Mouse (Mus musculus) frontal cortex, adult 2 months (tissue): ENCODE data around the gene Clpx. TPM values are rescaled to one million over a fixed set of nuclear protein-coding genes. Genes with fewer than 3 reads are reported as not detected.
A peak's percentile ranks its signal among the peaks of the same experiment; 100 is the strongest.

Source experiments
- DNase-seq, 2 experiments: peaks; one replicate each; pipeline ENCODE4 v3.0.0; 2022; ENCODE audit warnings: low spot score in 1 of 2; ENCODE audit errors: extremely low spot score in 1 of 2
- polyA plus RNA-seq: library from polyadenylated mRNA; depleted of rRNA; stranded (reverse); fragments of >200 nt; gene quantifications from 2 replicates; pipeline ENCODE4 v1.2.3, GENCODE M21; 2012

Clpx gene
- polyA plus RNA-seq, 1 experiment, result 22.2 TPM

- peak; percentile 13 to 31 for DNase-seq
Observed at GRCm38 (mm10) chr9:65345439-65345838, 51.4 kb downstream of the Clpx start.

- peak; percentile 95 to 99 for DNase-seq
Observed at GRCm38 (mm10) chr9:65345854-65346475, 51.9 kb downstream of the Clpx start, which contains the start of gene Pdcd7. TSS of gene Pdcd7 (plus strand) at chr9:65346104.

GRCm38 (mm10) chr9:65346476-65347111 lies 52.5 kb downstream of the Clpx start:
- DNase-seq, result peak in 1 of 2 experiments; percentile 27

GRCm38 (mm10) chr9:65347112-65347850 lies 53.2 kb downstream of the Clpx start:
- DNase-seq, result no peak

- DNase-seq, result no peak
Observed at GRCm38 (mm10) chr9:65353251-65353650, 59.2 kb downstream of the Clpx start.

GRCm38 (mm10) chr9:65356561-65356960 lies 62.5 kb downstream of the Clpx start:
- no peak for DNase-seq

- no peak for DNase-seq
Observed at GRCm38 (mm10) chr9:65356971-65357370, 62.9 kb downstream of the Clpx start.

GRCm38 (mm10) chr9:65358956-65359480 lies 65.0 kb downstream of the Clpx start:
- DNase-seq, result no peak

- DNase-seq, result no peak
Observed at GRCm38 (mm10) chr9:65360641-65361448, 66.8 kb downstream of the Clpx start, which contains the start of gene Ubap1l. TSS of gene Ubap1l (plus strand) at chr9:65361041.

GRCm38 (mm10) chr9:65363684-65364083 lies 69.6 kb downstream of the Clpx start:
- no peak for DNase-seq

GRCm38 (mm10) chr9:65365721-65366120 lies 71.7 kb downstream of the Clpx start:
- no peak for DNase-seq

GRCm38 (mm10) chr9:65371756-65372155 lies 77.7 kb downstream of the Clpx start:
- no peak for DNase-seq

GRCm38 (mm10) chr9:65372449-65372848 lies 78.4 kb downstream of the Clpx start:
- peak in 1 of 2 experiments; percentile 63 for DNase-seq

- DNase-seq, result no peak
Observed at GRCm38 (mm10) chr9:65374468-65375162, 80.6 kb downstream of the Clpx start.

GRCm38 (mm10) chr9:65375163-65375934 lies 81.3 kb downstream of the Clpx start:
- DNase-seq, result peak; percentile 70 to 79
